Mouse (Mus musculus): ENCODE measurements around the gene Ica1.

GRCm38 (mm10) chr6:8732492-8732891, 45.8 kb downstream of the Ica1 start:
- TF ChIP-seq CTCF (IDR thresholded peaks at IDR 0.05 in 2 of 3, conservative IDR thresholded peaks at IDR 0.05 in 1 of 3; ENCODE audit: control insufficient read depth in 1 of 3, insufficient read depth in 1 of 3, low read depth in 2 of 3, low read length in 3 of 3, poor library complexity in 1 of 3, severe bottlenecking in 1 of 3) = no peak
- TF ChIP-seq EP300 (IDR thresholded peaks at IDR 0.05; ENCODE audit: low read depth in 1 of 2, low read length in 2 of 2) = no peak
- TF ChIP-seq GATA1 (IDR thresholded peaks at IDR 0.05; ENCODE audit: low read depth, low read length) = no peak
- no peak for TF ChIP-seq POLR2A (IDR thresholded peaks at IDR 0.05; ENCODE audit: control insufficient read depth in 1 of 2, insufficient read depth in 1 of 2, low read depth in 1 of 2, low read length in 2 of 2, poor library complexity in 1 of 2)
- TF ChIP-seq NRF1 (IDR thresholded peaks at IDR 0.05; ENCODE audit: insufficient read depth, low read depth, low read length, poor library complexity, severe bottlenecking) = no peak
